Mouse (Mus musculus): ENCODE data around the gene Il1r2. TPM values are rescaled to one million over a fixed set of nuclear protein-coding genes. Genes with fewer than 3 reads are reported as not detected.

Il1r2 gene
- polyA plus RNA-seq, 1 experiment: 0.10 TPM

DNA sequence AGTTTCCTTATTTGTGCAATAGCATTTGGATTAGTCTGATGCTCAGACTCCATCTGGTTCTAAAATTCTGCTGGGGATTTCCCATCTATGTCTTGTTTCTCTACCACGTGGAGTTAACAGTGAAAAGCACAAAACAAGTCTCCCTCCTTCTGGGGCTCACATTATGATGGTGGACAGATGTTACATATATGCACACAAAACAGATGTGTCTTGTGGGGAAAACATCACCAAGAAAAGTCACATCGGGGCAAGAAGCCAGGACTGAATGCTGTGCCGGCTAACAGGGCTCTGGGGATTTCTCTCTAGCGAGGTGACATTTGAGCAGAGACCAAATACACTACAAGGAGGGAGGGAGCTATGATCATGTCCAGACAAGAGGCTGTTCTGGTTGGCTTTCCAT lies 32.8 kb downstream of the Il1r2 start:
- no peak for TF ChIP-seq CEBPB (IDR thresholded peaks at IDR 0.05; ENCODE audit: insufficient read depth, poor library complexity, severe bottlenecking)
- TF ChIP-seq POLR2A (IDR thresholded peaks at IDR 0.05; ENCODE audit: insufficient read length, low read depth): no peak
- no peak for TF ChIP-seq USF1 (IDR thresholded peaks at IDR 0.05; ENCODE audit: low read depth)
- TF ChIP-seq TCF3 (IDR thresholded peaks at IDR 0.05; ENCODE audit: insufficient read length, low read depth): no peak
- TF ChIP-seq MYOG (IDR thresholded peaks at IDR 0.05; ENCODE audit: control insufficient read depth in 1 of 3, insufficient read depth in 1 of 3, insufficient read length in 2 of 3, low read depth in 2 of 3): no peak
- TF ChIP-seq MYOD1 (IDR thresholded peaks at IDR 0.05; ENCODE audit: control insufficient read depth in 1 of 3, insufficient read length in 2 of 3, low read depth in 2 of 3): no peak
- no peak for TF ChIP-seq REST (IDR thresholded peaks at IDR 0.05; ENCODE audit: insufficient read depth, insufficient read length)
- no peak for TF ChIP-seq MAX (IDR thresholded peaks at IDR 0.05; ENCODE audit: low read depth)
- TF ChIP-seq POLR2AphosphoS2 (IDR thresholded peaks at IDR 0.05; ENCODE audit: insufficient read length, low read depth): no peak
- TF ChIP-seq TCF12 (IDR thresholded peaks at IDR 0.05; ENCODE audit: insufficient read depth, poor library complexity, severe bottlenecking): no peak
- no peak for TF ChIP-seq E2F4 (IDR thresholded peaks at IDR 0.05; ENCODE audit: insufficient read depth)
- TF ChIP-seq SRF (IDR thresholded peaks at IDR 0.05; ENCODE audit: control insufficient read depth, insufficient read length, low read depth): no peak
- Histone ChIP-seq H3K27me3 (ENCODE audit: control insufficient read depth, insufficient read depth, insufficient read length) (no peaks in the 10 kb centered on the region), H3K4me3 (no peak overlapping the region), H3K79me2 (ENCODE audit: control insufficient read depth, insufficient read depth) (no peaks in the 10 kb centered on the region), H3K4me2 (ENCODE audit: low read depth) (no peak overlapping the region), H3ac (ENCODE audit: control insufficient read depth, insufficient read length) (no peak overlapping the region), H3K36me3 (ENCODE audit: control insufficient read depth, insufficient read depth) (no peaks in the 10 kb centered on the region)

DNA sequence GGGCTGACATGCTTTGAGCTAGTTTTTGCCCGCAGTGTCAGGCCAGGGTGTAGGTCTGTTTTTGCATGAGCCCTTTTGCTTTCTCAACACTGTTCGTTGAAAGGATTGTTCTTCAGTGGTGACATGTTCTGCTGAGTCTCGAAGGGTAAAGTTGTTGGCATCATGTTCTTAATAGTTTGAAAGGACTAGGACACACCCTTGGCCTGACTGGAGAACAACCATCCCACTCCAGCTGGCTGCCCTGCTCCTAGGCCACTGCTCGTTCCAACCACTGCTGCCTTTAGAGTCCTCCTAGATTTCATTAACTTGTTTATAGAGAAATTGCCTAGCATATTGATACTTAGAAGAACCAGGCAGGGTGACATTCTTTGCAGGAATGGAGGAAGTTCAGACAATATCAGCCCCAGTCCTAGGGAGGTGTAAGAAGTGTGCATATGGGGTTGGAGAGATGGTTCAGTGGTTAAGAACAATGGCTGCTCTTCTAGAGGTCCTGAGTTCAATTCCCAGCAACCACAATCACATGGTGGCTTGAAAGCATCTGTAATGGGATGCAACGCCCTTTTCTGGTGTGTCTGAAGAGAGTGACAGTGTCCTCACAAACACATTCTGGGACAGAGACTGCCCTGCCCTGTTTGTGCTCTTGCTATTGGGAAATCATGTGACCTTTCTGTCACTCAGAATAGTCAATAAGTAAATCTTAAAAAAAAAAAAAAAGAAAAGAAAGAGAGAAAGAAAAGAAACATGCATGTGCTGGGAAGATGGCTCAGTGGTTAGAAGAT lies 34.3 kb downstream of the Il1r2 start:
- H3K4me3 ChIP-seq: no peak overlapping the region
- H3K4me2 ChIP-seq (ENCODE audit: low read depth): no peak overlapping the region
- no peak for TF ChIP-seq MYOG (IDR thresholded peaks at IDR 0.05; ENCODE audit: control insufficient read depth in 1 of 3, insufficient read depth in 1 of 3, insufficient read length in 2 of 3, low read depth in 2 of 3)
- TF ChIP-seq POLR2A (IDR thresholded peaks at IDR 0.05; ENCODE audit: insufficient read length, low read depth): no peak
- no peak for TF ChIP-seq MAX (IDR thresholded peaks at IDR 0.05; ENCODE audit: low read depth)
- no peak for TF ChIP-seq TCF12 (IDR thresholded peaks at IDR 0.05; ENCODE audit: insufficient read depth, poor library complexity, severe bottlenecking)
- no peak for TF ChIP-seq MYOD1 (IDR thresholded peaks at IDR 0.05; ENCODE audit: control insufficient read depth in 1 of 3, insufficient read length in 2 of 3, low read depth in 2 of 3)
- TF ChIP-seq USF1 (IDR thresholded peaks at IDR 0.05; ENCODE audit: low read depth): no peak
- TF ChIP-seq REST (IDR thresholded peaks at IDR 0.05; ENCODE audit: insufficient read depth, insufficient read length): no peak
- TF ChIP-seq TCF3 (IDR thresholded peaks at IDR 0.05; ENCODE audit: insufficient read length, low read depth): no peak
- H3K27me3 ChIP-seq (ENCODE audit: control insufficient read depth, insufficient read depth, insufficient read length): no peaks in the 10 kb centered on the region
- no peaks in the 10 kb centered on the region for H3K36me3 ChIP-seq (ENCODE audit: control insufficient read depth, insufficient read depth)
- no peaks in the 10 kb centered on the region for H3K79me2 ChIP-seq (ENCODE audit: control insufficient read depth, insufficient read depth)
- H3ac ChIP-seq (ENCODE audit: control insufficient read depth, insufficient read length): no peak overlapping the region

DNA sequence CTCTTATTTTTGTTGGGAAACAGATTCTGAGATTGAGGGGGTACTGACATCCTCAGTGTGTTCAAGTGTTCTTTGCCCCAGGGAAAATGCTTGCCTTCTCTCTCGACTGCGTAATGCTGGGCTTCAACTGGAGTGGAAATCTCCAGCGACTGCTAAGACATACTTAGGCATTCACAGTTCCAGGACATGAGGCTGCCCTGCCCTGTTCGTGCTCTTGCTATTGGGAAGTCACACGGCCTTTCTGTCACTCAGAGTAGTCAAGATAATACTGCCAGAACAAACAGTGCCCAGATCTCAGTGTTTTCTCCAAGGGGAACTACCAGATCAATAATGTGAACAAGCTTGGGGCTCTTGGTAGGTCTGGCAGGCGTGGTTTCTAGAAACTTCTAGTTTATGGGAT lies 35.9 kb downstream of the Il1r2 start:
- no peak overlapping the region for H3K4me3 ChIP-seq
- no peaks in the 10 kb centered on the region for H3K79me2 ChIP-seq (ENCODE audit: control insufficient read depth, insufficient read depth)
- TF ChIP-seq USF1 (IDR thresholded peaks at IDR 0.05; ENCODE audit: low read depth) (no peak), E2F4 (IDR thresholded peaks at IDR 0.05; ENCODE audit: insufficient read depth) (no peak), MAX (IDR thresholded peaks at IDR 0.05; ENCODE audit: low read depth) (no peak), POLR2AphosphoS2 (IDR thresholded peaks at IDR 0.05; ENCODE audit: insufficient read length, low read depth) (no peak), TCF3 (IDR thresholded peaks at IDR 0.05; ENCODE audit: insufficient read length, low read depth) (no peak), REST (IDR thresholded peaks at IDR 0.05; ENCODE audit: insufficient read depth, insufficient read length) (no peak), TCF12 (IDR thresholded peaks at IDR 0.05; ENCODE audit: insufficient read depth, poor library complexity, severe bottlenecking) (no peak), POLR2A (IDR thresholded peaks at IDR 0.05; ENCODE audit: insufficient read length, low read depth) (no peak), MYOG (IDR thresholded peaks at IDR 0.05; ENCODE audit: control insufficient read depth in 1 of 3, insufficient read depth in 1 of 3, insufficient read length in 2 of 3, low read depth in 2 of 3) (no peak), CEBPB (IDR thresholded peaks at IDR 0.05; ENCODE audit: insufficient read depth, poor library complexity, severe bottlenecking) (no peak), MYOD1 (IDR thresholded peaks at IDR 0.05; ENCODE audit: control insufficient read depth in 1 of 3, insufficient read length in 2 of 3, low read depth in 2 of 3) (no peak), SRF (IDR thresholded peaks at IDR 0.05; ENCODE audit: control insufficient read depth, insufficient read length, low read depth) (no peak)
- no peak overlapping the region for H3K4me2 ChIP-seq (ENCODE audit: low read depth)
- no peak overlapping the region for H3ac ChIP-seq (ENCODE audit: control insufficient read depth, insufficient read length)
- no peaks in the 10 kb centered on the region for H3K27me3 ChIP-seq (ENCODE audit: control insufficient read depth, insufficient read depth, insufficient read length)
- H3K36me3 ChIP-seq (ENCODE audit: control insufficient read depth, insufficient read depth): no peaks in the 10 kb centered on the region

DNA sequence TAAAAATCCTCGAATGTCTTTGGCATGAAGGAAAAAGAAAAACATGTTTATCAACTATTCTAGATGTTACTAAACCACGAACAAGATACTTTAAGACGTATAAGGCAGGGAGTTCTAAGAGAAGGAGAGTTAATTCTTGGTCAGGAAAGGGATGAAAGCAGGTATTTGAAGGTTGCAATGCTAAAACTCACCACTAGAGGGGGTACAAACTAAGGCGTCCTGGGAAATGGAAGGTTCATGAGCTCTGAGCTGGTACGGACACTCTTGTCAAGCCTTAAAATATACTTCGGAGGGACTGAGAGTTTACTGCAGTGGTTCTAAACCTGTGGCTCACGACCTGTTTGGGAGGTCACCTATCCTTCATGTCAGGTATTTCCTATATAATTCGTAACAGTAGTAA lies 41.4 kb downstream of the Il1r2 start:
- no peak overlapping the region for H3K4me3 ChIP-seq
- H3K36me3 ChIP-seq (ENCODE audit: control insufficient read depth, insufficient read depth): no peaks in the 10 kb centered on the region
- H3ac ChIP-seq (ENCODE audit: control insufficient read depth, insufficient read length): no peak overlapping the region
- H3K79me2 ChIP-seq (ENCODE audit: control insufficient read depth, insufficient read depth): no peaks in the 10 kb centered on the region
- H3K27me3 ChIP-seq (ENCODE audit: control insufficient read depth, insufficient read depth, insufficient read length): no peaks in the 10 kb centered on the region
- no peak overlapping the region for H3K4me2 ChIP-seq (ENCODE audit: low read depth)
- TF ChIP-seq POLR2A (IDR thresholded peaks at IDR 0.05; ENCODE audit: insufficient read length, low read depth): no peak
- no peak for TF ChIP-seq TCF12 (IDR thresholded peaks at IDR 0.05; ENCODE audit: insufficient read depth, poor library complexity, severe bottlenecking)
- no peak for TF ChIP-seq USF1 (IDR thresholded peaks at IDR 0.05; ENCODE audit: low read depth)
- no peak for TF ChIP-seq MYOG (IDR thresholded peaks at IDR 0.05; ENCODE audit: control insufficient read depth in 1 of 3, insufficient read depth in 1 of 3, insufficient read length in 2 of 3, low read depth in 2 of 3)
- no peak for TF ChIP-seq MAX (IDR thresholded peaks at IDR 0.05; ENCODE audit: low read depth)
- no peak for TF ChIP-seq SRF (IDR thresholded peaks at IDR 0.05; ENCODE audit: control insufficient read depth, insufficient read length, low read depth)
- no peak for TF ChIP-seq E2F4 (IDR thresholded peaks at IDR 0.05; ENCODE audit: insufficient read depth)
- TF ChIP-seq MYOD1 (IDR thresholded peaks at IDR 0.05; ENCODE audit: control insufficient read depth in 1 of 3, insufficient read length in 2 of 3, low read depth in 2 of 3): no peak
- no peak for TF ChIP-seq REST (IDR thresholded peaks at IDR 0.05; ENCODE audit: insufficient read depth, insufficient read length)
- no peak for TF ChIP-seq CEBPB (IDR thresholded peaks at IDR 0.05; ENCODE audit: insufficient read depth, poor library complexity, severe bottlenecking)
- no peak for TF ChIP-seq POLR2AphosphoS2 (IDR thresholded peaks at IDR 0.05; ENCODE audit: insufficient read length, low read depth)
- no peak for TF ChIP-seq TCF3 (IDR thresholded peaks at IDR 0.05; ENCODE audit: insufficient read length, low read depth)
